Mouse (Mus musculus): ENCODE measurements around the gene Mast3. TPM values are rescaled to one million over a fixed set of nuclear protein-coding genes. Genes with fewer than 3 reads are reported as not detected.

Mast3 gene
- polyA plus RNA-seq, 1 experiment from 2014 or later = 12.0 TPM

DNA sequence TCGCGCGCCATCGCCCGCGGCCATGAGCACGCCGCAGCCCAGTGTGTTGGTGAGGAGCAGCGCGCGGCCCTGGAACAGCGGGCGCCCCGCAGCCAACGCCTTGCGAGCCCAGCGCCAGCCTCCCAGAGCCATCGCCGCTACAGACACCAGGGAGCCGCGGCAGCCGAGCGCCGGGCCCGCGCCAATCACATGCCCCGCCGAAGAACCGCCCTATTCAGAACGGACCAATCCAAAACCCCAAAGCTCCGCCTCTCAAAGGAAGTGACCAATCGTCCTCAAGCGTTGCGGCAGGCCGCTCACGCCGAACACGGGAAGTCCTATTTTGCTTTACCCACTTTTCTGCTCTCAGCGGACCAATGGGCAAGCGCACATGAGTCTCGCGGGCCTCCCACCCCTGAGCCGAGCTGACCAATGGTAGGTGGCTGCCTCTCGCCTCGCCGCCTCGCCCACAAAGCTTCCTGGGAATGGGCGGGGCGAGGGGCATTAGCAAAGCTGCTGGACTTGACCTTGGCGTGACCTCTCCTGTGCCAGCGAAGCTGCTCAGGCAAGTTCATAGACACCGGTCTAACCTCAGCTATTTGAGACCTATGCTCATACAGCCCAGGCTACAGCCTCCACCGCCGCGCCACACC lies 44.0 kb downstream of the Mast3 start, which contains the start of gene Mpv17l2:
Gene Mpv17l2 (minus strand): TSS at position 172 of the 632 bp plus-strand sequence.
- peaks cover 58% of the 10 kb centered on the region for H3K4me1 ChIP-seq
- H3K4me3 ChIP-seq = peak within 1 kb of the TSS; percentile 81
- H3K27ac ChIP-seq = peak within 1 kb of the TSS; percentile 85
- DNase-seq (ENCODE audit: extremely low spot score, low spot score) = peak; percentile 98
- under 1% methylated on average over 55 of the region's 55 CpGs for WGBS
- H3K27me3 ChIP-seq (ENCODE audit: poor library complexity, severe bottlenecking) = peaks cover 19% of the 10 kb centered on the region
- no peaks in the 10 kb centered on the region for H3K9me3 ChIP-seq
- H3K36me3 ChIP-seq (replicated peaks) = peaks cover 32% of the 10 kb centered on the region

DNA sequence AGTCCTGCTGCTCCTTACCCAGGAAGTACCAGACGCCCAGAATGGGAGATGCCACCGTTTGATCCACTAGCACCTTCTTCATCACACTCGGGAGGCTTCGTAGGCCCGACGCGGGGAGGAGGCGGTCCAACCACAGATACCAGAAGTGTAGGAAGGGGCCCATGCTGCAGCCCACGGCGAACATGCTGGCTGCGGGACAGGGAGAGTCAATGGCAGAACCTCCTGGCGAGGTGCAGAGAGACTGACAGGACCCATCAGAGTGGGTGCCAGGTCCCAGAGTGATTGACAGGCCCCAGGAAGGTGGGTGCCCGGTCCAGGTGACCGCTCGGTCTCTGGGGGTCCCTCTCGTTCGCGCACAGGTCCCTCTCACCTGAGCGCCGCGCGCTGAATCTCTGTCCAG lies 44.5 kb downstream of the Mast3 start:
- WGBS = under 1% methylated on average over 22 of the region's 22 CpGs
- H3K9me3 ChIP-seq = no peaks in the 10 kb centered on the region
- peaks cover 23% of the 10 kb centered on the region for H3K27me3 ChIP-seq (ENCODE audit: poor library complexity, severe bottlenecking)
- peak overlapping the region; percentile 81 for H3K4me3 ChIP-seq
- peaks cover 32% of the 10 kb centered on the region for H3K36me3 ChIP-seq (replicated peaks)
- no peak for DNase-seq (ENCODE audit: extremely low spot score, low spot score)
- H3K27ac ChIP-seq = peak overlapping the region; percentile 85
- H3K4me1 ChIP-seq = peaks cover 58% of the 10 kb centered on the region

DNA sequence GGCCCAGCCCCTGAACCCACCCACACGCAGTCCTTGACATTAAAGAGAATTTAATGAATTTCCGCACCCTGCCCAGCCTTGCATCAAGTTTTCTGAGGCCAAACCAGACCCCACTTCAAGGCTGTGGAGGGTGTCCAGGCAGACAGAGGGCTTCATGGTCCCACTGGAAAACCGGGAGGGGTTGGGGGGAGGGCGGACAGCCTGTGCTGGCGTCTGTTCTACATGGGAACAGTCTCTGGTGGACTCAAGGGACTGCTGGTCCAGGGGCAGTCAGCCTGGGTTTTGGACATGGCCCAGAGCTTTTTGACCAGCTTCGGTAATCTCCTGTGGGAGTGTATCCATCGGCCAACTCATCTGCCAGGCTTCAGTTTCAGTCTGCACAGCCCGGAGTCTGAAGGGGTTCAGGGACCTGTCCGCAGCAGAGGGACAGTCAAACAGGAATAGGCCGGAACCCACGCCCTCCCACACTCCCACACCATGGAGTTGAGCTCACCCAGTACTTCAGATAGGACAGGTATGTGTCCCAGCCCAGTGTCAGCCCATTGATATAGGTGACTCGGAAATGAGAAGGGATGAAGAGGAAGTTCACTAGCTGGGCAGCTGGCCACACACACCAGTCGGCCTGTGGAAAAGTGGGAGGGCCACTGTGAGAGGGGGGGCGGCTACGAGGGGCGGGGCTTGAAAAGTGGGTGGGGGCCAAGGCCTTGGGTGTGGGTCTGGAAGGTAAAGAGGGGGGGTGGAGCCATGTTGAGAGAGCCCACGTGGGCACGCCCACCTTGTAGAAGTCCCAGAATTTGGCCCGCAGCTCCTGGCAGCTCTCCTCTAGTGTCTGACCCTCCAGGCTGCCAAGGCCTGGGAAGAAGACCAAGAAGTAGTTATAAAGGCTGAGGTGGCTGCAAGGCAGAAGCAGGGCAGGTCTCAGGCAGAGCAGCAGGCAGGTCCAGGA lies 46.0 kb downstream of the Mast3 start:
- no peaks in the 10 kb centered on the region for H3K9me3 ChIP-seq
- 80% methylated on average over 19 of the region's 19 CpGs for WGBS
- peak overlapping the region; percentile 81; the same call in 1 of the 2 replicates for H3K4me3 ChIP-seq
- peaks cover 26% of the 10 kb centered on the region for H3K36me3 ChIP-seq (replicated peaks)
- peaks cover 61% of the 10 kb centered on the region for H3K4me1 ChIP-seq
- DNase-seq (ENCODE audit: extremely low spot score, low spot score) = no peak
- H3K27me3 ChIP-seq (ENCODE audit: poor library complexity, severe bottlenecking) = peaks cover 19% of the 10 kb centered on the region
- no peak overlapping the region; the same call in 1 of the 2 replicates for H3K27ac ChIP-seq

DNA sequence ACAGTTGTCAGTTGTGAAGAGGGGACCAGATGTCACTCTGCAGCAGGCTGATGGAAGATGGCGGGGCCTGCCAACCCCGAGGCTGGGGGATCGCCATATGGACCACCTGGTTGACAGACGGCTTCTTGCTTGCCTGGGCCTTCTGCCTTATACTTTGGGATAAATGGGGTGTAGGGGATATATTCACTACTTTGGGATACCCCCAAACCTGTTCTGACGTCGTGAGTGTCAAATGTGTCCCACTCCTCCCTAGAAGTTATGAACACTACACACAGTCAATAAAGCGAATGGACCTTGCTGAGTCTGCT lies 46.6 kb downstream of the Mast3 start:
- Histone ChIP-seq H3K4me3 (no peak overlapping the region), H3K4me1 (peaks cover 66% of the 10 kb centered on the region), H3K9me3 (no peaks in the 10 kb centered on the region), H3K36me3 (replicated peaks) (peaks cover 26% of the 10 kb centered on the region), H3K27me3 (ENCODE audit: poor library complexity, severe bottlenecking) (peaks cover 19% of the 10 kb centered on the region), H3K27ac (no peak overlapping the region; the same call in 1 of the 2 replicates)
- no peak for DNase-seq (ENCODE audit: extremely low spot score, low spot score)
- WGBS = 87% methylated on average over 7 of the region's 7 CpGs

DNA sequence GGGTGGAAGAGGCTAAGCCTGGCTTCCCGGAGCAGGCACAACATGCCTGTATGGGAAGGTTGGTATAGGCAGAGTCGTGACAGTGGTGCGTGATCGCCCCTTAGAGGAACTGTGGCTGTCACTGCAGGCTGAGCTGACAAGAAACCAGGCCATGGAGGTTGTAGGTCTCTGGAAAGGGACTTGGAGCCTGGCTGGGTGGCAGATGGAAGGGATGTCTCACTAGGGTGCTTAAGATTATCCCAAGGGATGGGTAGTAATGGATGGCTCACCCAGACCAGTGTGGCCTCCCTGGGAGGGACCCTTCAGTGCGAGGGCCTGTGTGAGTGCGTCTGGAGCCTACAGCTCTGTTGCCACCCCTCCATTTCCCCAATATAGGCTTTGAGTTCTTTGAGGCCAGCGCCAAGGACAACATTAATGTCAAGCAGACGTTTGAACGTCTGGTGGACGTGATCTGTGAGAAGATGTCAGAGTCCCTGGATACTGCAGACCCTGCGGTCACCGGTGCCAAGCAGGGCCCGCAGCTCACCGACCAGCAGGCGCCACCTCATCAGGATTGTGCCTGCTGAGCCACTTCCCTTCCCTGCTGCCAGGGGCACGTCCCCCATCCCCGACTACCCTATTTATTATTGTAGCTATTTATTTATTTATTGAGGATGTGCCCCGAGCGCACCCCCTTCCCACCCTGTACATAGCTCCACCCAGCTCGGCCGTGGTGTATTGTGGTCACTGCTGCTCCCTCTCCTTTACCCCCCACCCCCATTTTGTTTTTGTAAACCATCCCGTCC lies 47.1 kb downstream of the Mast3 start:
- H3K4me1 ChIP-seq = peaks cover 71% of the 10 kb centered on the region
- no peaks in the 10 kb centered on the region for H3K9me3 ChIP-seq
- 76% methylated on average over 22 of the region's 22 CpGs for WGBS
- DNase-seq (ENCODE audit: extremely low spot score, low spot score) = no peak
- H3K4me3 ChIP-seq = no peak overlapping the region
- H3K27ac ChIP-seq = no peak overlapping the region
- peaks cover 19% of the 10 kb centered on the region for H3K27me3 ChIP-seq (ENCODE audit: poor library complexity, severe bottlenecking)
- H3K36me3 ChIP-seq (replicated peaks) = peaks cover 26% of the 10 kb centered on the region

DNA sequence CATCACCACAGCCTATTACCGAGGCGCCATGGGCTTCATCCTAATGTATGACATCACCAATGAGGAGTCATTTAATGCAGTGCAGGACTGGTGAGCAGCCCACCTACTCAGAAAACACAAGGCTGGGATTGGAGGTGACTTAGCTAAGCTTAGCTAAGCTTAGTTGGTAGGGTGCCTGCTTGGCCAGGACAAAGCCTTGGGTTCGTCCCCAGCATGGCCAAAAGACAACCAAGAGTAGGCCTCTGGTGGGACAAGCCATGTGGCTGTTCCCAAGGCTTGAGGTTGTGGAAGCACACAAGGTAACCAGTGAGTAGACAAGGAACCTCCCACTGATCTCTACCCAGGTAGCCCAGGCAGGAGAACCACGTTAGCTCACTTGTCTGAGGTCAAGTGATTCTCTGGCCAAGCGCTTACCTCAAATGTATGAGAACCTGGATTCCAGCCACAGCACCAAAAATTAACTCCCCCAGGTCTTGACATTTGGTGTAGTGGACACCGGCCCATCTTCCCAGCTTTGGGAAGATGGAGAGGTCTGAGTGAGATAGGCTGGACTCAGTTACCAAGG lies 48.3 kb downstream of the Mast3 start:
- WGBS = 87% methylated on average over 6 of the region's 6 CpGs
- H3K36me3 ChIP-seq (replicated peaks) = peaks cover 26% of the 10 kb centered on the region
- H3K4me1 ChIP-seq = peaks cover 68% of the 10 kb centered on the region
- no peak overlapping the region for H3K27ac ChIP-seq
- H3K27me3 ChIP-seq (ENCODE audit: poor library complexity, severe bottlenecking) = peaks cover 19% of the 10 kb centered on the region
- no peaks in the 10 kb centered on the region for H3K9me3 ChIP-seq
- DNase-seq (ENCODE audit: extremely low spot score, low spot score) = no peak
- H3K4me3 ChIP-seq = no peak overlapping the region

DNA sequence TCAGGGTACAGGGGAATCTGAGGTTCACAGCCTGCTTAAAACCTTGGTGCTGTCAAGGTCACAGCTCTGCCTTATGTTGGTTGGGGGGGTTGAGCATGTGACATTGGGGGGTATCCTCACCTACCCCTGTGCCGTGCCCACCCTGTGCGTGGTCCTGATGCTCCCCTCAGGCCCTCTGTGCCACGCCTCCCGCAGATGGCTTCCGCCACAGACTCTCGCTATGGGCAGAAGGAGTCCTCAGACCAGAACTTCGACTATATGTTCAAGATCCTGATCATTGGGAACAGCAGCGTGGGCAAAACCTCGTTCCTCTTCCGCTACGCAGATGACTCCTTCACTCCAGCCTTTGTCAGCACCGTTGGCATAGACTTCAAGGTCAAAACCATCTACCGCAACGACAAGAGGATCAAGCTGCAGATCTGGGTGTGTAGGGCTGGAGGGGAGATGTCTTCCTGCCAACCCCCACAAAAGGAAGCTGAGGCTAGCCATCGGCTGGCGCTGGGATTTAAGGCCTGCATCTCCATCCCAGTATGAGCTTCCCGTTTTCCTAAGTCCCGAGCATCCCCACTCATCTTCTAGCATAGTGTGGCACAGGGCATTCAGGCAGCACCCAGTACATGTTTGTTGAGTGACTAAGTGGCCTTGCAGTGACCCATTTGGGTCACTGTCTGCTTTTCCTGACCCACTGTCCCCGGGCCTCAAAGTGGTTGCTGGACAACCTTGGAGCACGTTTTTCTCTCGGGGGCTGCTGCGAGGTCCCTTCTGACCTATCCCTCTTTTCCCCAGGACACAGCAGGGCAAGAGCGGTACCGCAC lies 49.0 kb downstream of the Mast3 start:
- Histone ChIP-seq H3K27me3 (ENCODE audit: poor library complexity, severe bottlenecking) (peaks cover 19% of the 10 kb centered on the region), H3K4me1 (peaks cover 62% of the 10 kb centered on the region), H3K9me3 (no peaks in the 10 kb centered on the region), H3K36me3 (replicated peaks) (peaks cover 26% of the 10 kb centered on the region), H3K4me3 (peak overlapping the region; percentile 82), H3K27ac (no peak overlapping the region)
- DNase-seq (ENCODE audit: extremely low spot score, low spot score) = no peak
- WGBS = 87% methylated on average over 24 of the region's 24 CpGs

DNA sequence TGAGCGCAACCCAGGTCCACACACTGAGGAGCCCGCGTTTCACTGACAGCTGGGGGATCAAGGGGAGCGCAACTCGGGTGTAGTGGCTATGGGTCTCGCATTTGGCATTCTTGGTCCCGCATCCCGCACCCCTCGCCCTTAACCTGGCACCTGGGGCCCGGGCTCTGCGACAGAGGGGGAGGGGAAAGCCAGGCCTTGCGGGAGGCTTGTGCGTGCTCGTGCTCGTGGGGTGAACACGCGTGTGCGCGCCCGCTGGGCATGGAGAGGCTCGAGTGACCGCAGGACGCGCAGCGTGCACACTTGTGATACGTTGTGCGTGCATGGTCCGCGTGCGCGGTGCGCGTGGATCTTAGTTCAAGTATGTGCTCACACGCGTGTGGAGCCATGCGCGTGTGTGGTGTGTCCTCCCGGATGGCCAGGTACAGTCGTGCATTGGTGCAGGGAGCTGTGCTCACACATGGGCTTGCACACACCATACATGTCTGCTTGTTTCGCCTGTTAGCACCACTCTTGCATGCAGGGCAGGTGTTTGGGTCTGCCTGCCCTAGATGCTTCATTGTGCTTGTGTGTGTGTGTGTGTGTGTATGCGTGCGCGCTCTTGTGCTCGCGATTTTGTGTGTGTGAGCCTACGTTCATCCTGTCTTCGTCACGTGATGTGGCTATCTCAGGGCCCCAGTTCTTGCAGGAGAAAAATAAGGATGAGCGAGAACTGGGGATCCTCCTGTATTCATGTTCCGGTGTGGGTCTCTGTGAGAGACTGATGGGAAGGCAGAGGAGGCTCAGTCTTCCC lies 49.8 kb downstream of the Mast3 start:
- Histone ChIP-seq H3K27ac (peak overlapping the region; percentile 86), H3K27me3 (ENCODE audit: poor library complexity, severe bottlenecking) (peaks cover 23% of the 10 kb centered on the region), H3K9me3 (no peaks in the 10 kb centered on the region), H3K4me1 (peaks cover 54% of the 10 kb centered on the region), H3K36me3 (replicated peaks) (peaks cover 26% of the 10 kb centered on the region), H3K4me3 (peak overlapping the region; percentile 82)
- no peak for DNase-seq (ENCODE audit: extremely low spot score, low spot score)
- 22% methylated on average over 50 of the region's 50 CpGs for WGBS

DNA sequence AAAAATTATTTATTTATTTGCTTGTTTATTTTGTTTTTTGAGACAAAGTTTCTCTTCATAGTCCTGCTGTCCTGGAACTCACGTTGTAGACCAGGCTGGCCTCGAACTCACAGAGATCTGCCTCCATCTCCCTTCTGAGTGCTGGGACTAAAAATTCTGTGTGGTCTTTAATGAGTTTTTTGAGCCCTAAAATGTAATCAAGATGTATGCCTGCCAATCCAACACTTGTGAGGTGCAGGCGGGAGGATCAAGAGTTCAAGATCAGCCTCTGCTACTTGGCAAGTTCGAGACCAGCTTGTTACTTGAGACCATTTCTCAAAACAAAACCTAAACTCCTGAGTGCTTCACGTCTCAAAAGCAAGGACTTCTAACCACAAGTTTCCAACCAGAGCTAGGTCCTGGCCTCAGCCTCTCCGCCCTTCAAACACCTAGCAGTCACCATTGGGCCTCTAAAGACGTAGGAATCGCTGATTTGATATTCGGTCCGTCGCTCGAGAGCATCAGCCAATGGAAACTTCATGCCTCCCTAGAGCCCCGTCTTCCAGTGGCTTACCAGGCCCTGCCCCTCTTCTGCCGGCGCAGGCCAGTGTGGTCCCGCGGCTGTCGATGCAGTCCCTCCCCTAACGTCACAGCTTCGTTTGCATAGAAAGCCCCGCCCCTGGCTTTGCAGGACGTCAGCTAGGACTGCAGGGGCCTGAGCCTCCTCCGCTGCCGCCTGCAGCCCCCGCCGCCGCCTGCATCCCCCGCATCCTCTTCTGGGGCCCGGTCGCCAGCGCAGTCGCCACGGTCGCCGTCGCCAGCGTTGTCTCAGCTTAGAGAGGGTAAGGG lies 50.6 kb downstream of the Mast3 start, which contains the start of gene Rab3a:
Gene Rab3a (plus strand): TSS at position 637 of the 828 bp plus-strand sequence.
- 8% methylated on average over 37 of the region's 37 CpGs for WGBS
- peak within 1 kb of the TSS; percentile 82 for H3K4me3 ChIP-seq
- H3K27me3 ChIP-seq (ENCODE audit: poor library complexity, severe bottlenecking) = peaks cover 28% of the 10 kb centered on the region
- H3K27ac ChIP-seq = peak within 1 kb of the TSS; percentile 86
- H3K4me1 ChIP-seq = peaks cover 46% of the 10 kb centered on the region
- no peaks in the 10 kb centered on the region for H3K9me3 ChIP-seq
- DNase-seq (ENCODE audit: extremely low spot score, low spot score) = peak; percentile 95
- H3K36me3 ChIP-seq (replicated peaks) = peaks cover 26% of the 10 kb centered on the region

DNA sequence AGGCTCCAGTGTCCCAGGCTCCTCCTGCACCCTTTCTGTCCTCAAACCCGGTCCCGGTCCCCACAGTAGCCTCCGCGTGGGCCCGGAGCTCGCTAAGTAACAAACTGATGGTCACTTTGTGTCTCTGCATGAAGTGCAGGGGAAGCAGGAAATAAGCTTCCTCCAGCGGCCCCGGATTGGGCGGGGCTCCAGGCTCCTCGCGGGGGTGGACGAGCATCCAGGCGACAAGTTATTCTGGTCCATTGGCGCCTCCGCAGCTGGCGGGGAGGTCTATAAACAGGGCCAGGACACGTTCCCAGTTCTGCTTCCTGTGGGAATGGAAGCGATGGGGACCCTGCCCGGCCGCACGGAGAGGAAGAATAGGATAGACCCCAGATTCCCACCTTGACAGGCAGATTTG lies 51.7 kb downstream of the Mast3 start:
- no peak for DNase-seq (ENCODE audit: extremely low spot score, low spot score)
- peak overlapping the region; percentile 86 for H3K27ac ChIP-seq

More for the DNA sequence above, 51.7 kb downstream of the Mast3 start:
- 37% methylated on average over 21 of the region's 21 CpGs for WGBS
- peaks cover 38% of the 10 kb centered on the region for H3K27me3 ChIP-seq (ENCODE audit: poor library complexity, severe bottlenecking)
- peaks cover 22% of the 10 kb centered on the region for H3K36me3 ChIP-seq (replicated peaks)
- H3K9me3 ChIP-seq = no peaks in the 10 kb centered on the region
- peak overlapping the region; percentile 3; the same call in 1 of the 2 replicates for H3K4me3 ChIP-seq
- peaks cover 39% of the 10 kb centered on the region for H3K4me1 ChIP-seq

Measured in forebrain, embryonic 10.5 days (tissue).